Mouse (Mus musculus) bone marrow macrophage, adult 2 months (primary cell): ENCODE results near the gene Zdhhc20.

Experiments
- CTCF ChIP-seq: IDR thresholded peaks from 2 replicates; pipeline ENCODE4 v1.5.1; 2012; ENCODE audit warnings: low read depth, mild to moderate bottlenecking, low read length, moderate library complexity
- POLR2A ChIP-seq: IDR thresholded peaks from 2 replicates; pipeline ENCODE4 v1.6.1; 2012; ENCODE audit warnings: mild to moderate bottlenecking, low read depth, low read length, borderline replicate concordance

DNA sequence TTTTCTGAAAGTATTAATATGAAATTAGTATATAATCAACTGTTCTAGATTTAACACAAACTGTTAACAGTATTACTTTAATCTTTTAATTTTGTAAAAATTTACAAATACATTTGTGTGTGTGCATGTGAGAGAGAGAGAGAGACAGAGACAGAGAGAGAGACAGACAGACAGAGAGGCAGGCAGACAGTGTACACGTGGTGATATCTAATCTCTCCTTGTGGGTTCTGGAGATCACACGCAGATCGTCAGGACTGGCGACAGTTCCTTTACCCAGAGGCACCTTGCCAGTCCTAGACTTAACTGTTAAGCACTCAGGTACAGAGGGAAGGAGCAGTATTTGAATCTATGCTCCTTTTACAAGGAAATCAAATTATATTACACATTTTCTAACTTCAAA lies 69.2 kb downstream of the Zdhhc20 start:
- TF ChIP-seq CTCF (no peak), POLR2A (no peak)
